Mouse (Mus musculus) neutrophil, adult 59 days (primary cell): ENCODE data around the gene Mrpl20. TPM values are rescaled to one million over a fixed set of nuclear protein-coding genes. Genes with fewer than 3 reads are reported as not detected.

Source experiments
- total RNA-seq, 2 experiments: library from RNA; stranded (reverse); gene quantifications; 1 replicate in 1 of 2; 2 replicates in 1 of 2; pipeline ENCODE4 v1.2.4; 2023

Gene Mrpl20
- total RNA-seq = 10 to 100 TPM; 49.7 to 50.7 TPM

DNA sequence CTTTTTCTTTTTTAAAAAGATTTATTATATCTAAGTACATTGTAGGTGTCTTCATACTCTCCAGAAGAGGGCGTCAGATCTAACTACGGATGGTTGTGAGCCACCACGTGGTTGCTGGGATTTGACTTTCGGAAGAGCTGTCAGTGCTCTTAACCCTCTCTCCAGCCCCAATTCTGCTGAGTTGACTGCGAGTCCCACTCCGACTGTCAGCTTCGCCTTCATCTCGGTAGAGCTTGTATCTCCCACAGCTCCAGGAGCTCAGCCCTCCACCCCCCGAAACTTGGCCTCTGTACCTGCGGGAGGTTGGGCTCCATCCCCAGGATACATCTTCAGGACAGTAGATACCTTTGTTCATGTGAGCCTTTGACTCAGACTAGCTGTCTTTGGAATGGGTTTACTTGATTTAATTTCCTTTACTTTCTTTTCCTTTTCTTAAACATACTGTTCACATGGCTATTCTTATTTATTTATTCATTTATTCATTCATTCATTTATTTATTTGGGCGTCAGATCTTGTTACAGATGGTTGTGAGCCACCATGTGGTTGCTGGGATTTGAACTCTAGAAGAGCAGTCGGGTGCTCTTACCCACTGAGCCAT lies at the start of gene Mrpl20:
Gene Mrpl20 (plus strand): TSS at position 138 of the 599 bp plus-strand sequence.

DNA sequence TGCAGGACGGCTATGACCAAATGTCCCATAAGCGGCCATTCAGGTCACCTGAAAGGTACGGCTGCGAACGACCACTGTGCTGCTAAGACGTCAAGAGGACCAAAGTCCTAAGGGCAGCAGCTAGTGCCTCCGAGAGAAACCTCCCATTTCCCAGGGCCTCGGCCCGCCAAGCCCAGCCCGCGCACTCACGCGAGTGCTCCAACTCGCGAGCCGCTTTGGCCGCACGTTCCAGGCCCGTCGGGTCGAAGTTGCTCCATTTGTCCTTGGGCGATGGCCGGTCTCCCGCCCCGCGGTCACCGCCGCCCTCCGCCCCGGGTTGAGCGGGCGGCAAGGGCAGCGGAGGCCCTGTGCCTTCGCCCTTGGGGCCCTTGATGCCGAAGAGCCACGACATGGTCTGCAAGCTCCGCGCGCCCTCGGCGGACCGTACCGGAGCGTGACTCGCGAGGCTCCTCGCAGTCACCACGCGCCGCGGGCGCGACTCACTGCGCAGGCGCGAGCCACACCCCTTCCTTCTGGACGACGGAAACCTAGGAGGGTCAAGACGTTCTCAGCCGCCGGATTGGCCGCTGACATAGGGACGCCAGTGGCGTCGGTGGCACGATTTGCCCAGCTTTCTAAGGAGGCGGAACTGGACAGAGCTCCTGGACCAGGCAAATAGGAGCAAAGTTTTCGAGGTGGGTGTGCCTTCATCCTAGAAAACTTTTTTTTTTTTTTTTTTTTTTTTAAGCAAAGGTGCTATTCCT lies 41.9 kb upstream of the Mrpl20 start, which contains the start of gene Atad3a:
Gene Atad3a (minus strand): TSS at position 481 of the 743 bp plus-strand sequence.

DNA sequence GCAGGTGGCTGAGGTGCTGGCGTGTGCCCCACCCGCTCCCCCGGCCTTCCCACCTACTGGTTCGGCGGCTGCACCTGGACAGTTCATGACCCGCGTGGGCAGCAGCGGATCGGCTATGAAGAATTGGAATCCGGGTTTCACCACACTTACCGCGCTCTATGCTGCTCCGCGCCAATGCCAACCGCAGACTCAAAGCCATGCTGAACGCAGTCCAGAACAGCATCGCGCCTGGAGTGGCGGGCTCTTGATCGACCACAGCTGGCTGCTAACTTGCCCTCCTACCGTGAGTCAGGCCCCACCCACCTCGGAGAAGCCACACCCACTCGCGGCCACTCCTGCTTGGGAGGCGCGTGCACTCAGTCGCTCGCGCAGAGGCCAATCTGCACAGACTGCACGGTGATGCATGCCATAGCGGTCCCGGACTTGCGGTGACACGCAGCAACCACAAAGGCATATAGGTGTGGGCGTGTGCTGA lies 28.4 kb upstream of the Mrpl20 start, which contains the start of gene Vwa1:
Gene Vwa1 (minus strand): TSS at position 419 of the 475 bp plus-strand sequence.

DNA sequence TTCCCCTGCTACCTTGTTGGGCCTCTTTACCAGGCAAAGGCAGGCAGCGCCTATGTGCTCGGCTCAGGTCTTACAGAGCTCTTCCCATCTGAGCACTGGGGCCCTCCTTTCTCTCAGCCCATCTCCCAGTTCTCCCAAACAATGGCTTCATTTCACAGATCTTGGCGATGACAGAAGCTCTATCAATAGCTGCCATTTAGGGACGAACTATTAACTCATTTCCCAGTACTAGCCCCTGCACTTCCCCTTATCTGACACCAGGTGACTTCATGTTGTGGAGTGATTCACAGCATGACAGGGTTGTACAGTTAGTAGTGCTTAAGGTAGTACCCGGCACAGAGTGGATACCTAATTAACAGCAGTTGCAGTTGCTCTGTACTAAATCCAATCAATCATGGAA lies 16.9 kb upstream of the Mrpl20 start, which contains the start of gene Tmem88b:
Gene Tmem88b (minus strand): TSS at position 56 of the 400 bp plus-strand sequence.

DNA sequence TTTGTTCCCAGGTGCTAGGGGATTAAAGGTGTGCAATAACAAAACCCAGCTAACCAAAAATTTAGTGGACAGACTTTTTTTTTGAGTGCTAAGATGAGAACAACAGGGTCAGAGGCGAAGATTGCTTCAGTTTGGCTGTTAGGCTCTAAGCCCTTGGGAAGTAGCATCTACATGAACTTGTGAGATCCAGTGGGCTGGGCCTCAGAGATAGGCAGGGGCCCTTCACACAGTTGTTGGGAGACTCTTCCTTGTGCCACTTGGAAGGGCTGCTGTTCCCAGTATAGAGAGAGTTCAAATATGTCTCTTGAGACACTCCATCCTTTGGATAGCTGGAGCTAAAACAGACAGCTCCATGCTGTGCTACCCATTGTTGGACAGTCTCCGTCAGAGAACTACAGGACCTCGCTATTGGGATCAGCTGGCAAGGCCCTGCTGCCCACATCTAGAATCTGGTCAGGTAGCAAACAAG lies 12.6 kb upstream of the Mrpl20 start, which contains the start of gene Ankrd65:
Gene Ankrd65 (plus strand): TSS at position 419 of the 469 bp plus-strand sequence.

DNA sequence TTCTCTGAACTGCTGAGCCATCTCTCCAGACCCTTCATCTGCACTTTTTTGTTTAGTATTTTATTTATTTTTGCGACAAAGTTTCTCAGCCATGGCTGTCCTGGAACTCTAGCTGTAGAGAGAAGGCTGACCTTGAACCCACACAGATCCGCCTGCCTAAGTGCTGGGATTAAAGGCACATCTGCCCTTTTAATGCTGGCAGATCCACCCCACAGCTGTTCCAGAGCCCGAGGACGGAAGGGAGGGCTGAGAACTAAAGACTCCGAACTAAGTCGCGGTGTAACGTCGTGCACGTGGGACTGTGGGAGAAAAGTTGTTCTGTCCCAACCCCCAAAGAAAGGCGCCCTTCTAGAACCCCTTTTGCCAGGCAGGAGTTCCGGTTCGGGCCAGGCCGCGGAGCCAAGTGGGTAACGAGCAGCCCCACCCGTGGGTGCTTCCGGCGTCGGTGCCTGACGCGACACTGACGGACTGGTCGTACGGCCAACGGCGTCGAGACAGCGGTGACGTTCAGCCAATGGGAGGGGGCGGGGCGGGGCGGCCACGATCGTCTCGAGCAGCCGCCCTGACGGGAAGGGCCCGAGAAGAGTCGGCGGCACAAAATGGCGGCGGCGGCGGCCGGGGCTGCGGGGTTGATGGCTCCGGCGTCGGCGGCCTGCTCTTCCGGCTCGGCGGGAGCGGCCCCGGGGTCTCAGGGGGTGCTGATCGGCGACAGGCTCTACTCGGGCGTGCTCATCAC lies 9.4 kb downstream of the Mrpl20 start, which contains the start of gene Ccnl2:
Gene Ccnl2 (plus strand): TSS at position 561 of the 736 bp plus-strand sequence.

DNA sequence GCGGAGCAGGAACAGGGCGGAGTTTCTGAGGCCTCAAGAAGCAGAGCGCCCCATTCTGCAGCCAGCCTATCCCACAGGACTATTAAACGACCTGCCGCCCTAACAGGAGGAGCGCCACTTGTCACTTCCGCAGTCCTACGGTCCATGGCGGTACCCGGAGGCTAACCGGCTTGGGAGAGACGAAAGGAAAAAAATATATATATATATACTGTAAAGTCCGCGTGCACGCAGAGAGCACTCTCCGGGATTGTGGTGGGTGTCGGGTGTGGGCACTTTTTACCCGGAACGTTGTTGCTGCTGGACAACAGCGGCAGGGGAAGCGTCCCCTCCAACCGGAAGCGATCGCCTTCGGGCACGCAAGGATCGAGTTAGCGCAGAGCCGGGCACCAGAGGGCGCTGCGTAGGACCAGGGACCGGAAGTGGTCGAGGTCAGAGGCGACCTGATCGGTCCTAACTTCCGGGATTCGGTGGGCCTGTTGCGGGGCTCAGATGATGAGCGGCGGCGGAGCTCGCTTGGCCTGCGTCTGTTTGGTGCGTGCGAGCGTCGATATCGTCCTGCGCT lies 28.6 kb downstream of the Mrpl20 start, which contains the start of gene Aurkaip1:
Gene Aurkaip1 (plus strand): TSS at position 68 of the 562 bp plus-strand sequence.

DNA sequence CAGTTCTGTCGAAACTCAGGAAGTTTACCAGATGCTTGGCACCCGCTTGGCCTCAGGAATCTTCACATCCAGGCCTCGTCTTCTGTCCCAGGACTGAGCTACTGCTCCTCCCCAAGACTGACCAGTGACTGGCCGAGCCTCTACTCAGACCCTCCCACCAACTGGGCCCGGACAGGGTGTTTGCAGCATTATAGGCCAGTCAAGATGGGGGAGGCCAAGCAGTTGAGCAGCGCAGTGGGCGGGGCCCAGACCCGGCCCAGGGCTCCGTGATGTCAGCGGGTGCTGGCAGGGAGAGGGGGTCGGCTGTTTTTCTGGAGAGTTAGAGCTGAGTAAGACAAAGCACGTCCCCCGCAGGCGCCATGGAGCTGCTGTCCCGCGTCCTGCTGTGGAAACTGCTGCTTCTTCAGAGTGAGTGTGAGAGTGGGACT lies 36.8 kb downstream of the Mrpl20 start, which contains the start of gene Mxra8:
Gene Mxra8 (plus strand): TSS at position 198 of the 428 bp plus-strand sequence.

DNA sequence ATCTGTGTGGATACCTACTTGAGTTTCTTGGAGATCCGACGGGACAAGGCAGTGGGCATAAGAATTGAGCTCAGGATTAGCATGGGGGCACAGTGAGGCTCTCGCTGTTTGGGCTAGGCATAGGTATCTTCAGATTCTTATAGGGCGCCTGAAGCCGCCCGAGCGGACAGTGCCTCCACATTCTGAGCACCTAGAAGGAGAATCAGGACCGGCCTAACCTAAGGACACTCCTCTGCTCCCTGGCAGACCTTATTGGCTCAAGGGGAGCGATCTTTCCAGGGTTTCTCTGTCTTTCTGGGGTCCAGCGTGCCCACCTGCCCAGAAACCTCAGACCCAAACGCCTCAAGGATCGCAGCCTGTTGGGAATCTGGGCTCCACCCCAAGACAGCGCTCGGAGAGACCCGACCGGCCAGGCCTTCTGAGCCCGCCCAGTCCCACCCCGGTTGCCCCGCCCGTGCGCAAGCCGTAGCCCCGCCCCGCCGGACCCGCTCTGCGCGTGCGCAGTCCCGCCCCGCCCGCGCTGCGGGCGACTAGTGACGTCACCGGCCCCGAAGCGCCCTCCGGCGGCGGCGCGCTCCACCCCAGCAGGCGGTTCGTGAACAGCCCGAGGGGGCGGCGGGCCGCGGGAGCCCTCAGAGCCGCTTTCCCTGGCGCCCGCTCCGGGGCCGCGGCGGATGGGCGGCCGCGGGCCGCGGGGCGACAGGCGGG lies 44.3 kb downstream of the Mrpl20 start, which contains the start of gene Dvl1:
Gene Dvl1 (plus strand): TSS at position 532 of the 708 bp plus-strand sequence.

Other genes with a start within 250 kb of the Mrpl20 start
- 100 to 1,000 TPM; 370 to 381 TPM for gene Nadk, start 240.5 kb upstream of the Mrpl20 start, total RNA-seq
- gene Slc35e2, start 201.5 kb upstream of the Mrpl20 start, total RNA-seq = 10 to 100 TPM; 15.3 to 15.9 TPM
- 100 to 1,000 TPM; 142 to 143 TPM for gene Cdk11b, start 178.0 kb upstream of the Mrpl20 start, total RNA-seq
- gene Gm10563, start 157.5 kb upstream of the Mrpl20 start, total RNA-seq = not detected
- 1 to 10 TPM in 1 of 2 experiments, under 1 TPM in 1; 0.64 to 1.2 TPM for gene Mmp23, start 149.5 kb upstream of the Mrpl20 start, total RNA-seq
- 10 to 100 TPM; 37.6 to 40.6 TPM for gene Mib2, start 133.7 kb upstream of the Mrpl20 start, total RNA-seq
- gene Fndc10, start 108.5 kb upstream of the Mrpl20 start, total RNA-seq = under 1 TPM; 0.90 to 1.00 TPM
- 10 to 100 TPM; 95.1 to 95.2 TPM for gene Ssu72, start 98.1 kb upstream of the Mrpl20 start, total RNA-seq
- gene Tmem240, start 68.1 kb upstream of the Mrpl20 start, total RNA-seq = under 1 TPM; 0.44 to 0.51 TPM
- gene Atad3a, start 41.8 kb upstream of the Mrpl20 start, total RNA-seq = 10 to 100 TPM; 10.7 to 13.0 TPM
- gene Vwa1, start 28.2 kb upstream of the Mrpl20 start, total RNA-seq = not detected
- not detected for gene Tmem88b, start 17.0 kb upstream of the Mrpl20 start, total RNA-seq
- under 1 TPM in 1 of 2 experiments, not detected in 1; 0.40 TPM for gene Ankrd65, start 12.4 kb upstream of the Mrpl20 start, total RNA-seq
- 100 to 1,000 TPM; 131 to 142 TPM for gene Ccnl2, start 9.6 kb downstream of the Mrpl20 start, total RNA-seq
- gene Aurkaip1, start 28.4 kb downstream of the Mrpl20 start, total RNA-seq = 100 to 1,000 TPM in 1 of 2 experiments, 10 to 100 TPM in 1; 81.0 to 100 TPM
- gene Mxra8, start 36.8 kb downstream of the Mrpl20 start, total RNA-seq = under 1 TPM in 1 of 2 experiments, not detected in 1; 0.78 TPM
- 10 to 100 TPM; 49.5 to 53.3 TPM for gene Dvl1, start 44.5 kb downstream of the Mrpl20 start, total RNA-seq
- gene Tas1r3, start 60.5 kb downstream of the Mrpl20 start, total RNA-seq = 1 to 10 TPM; 2.6 to 2.8 TPM
- 10 to 100 TPM; 22.2 TPM for gene Cptp, start 66.6 kb downstream of the Mrpl20 start, total RNA-seq
- gene Ints11, start 66.7 kb downstream of the Mrpl20 start, total RNA-seq = 10 to 100 TPM; 40.0 to 40.7 TPM
- gene Pusl1, start 88.9 kb downstream of the Mrpl20 start, total RNA-seq = 10 to 100 TPM; 12.2 TPM
- gene Acap3, start 88.9 kb downstream of the Mrpl20 start, total RNA-seq = 10 to 100 TPM; 57.0 to 63.5 TPM
- gene Ube2j2, start 141.0 kb downstream of the Mrpl20 start, total RNA-seq = 10 to 100 TPM; 85.6 to 91.1 TPM
- 10 to 100 TPM; 20.5 to 36.9 TPM for gene C1qtnf12, start 159.4 kb downstream of the Mrpl20 start, total RNA-seq
- gene B3galt6, start 189.8 kb downstream of the Mrpl20 start, total RNA-seq = 1 to 10 TPM; 2.0 to 2.4 TPM
- 100 to 1,000 TPM in 1 of 2 experiments, 10 to 100 TPM in 1; 97.9 to 120 TPM for gene Sdf4, start 190.0 kb downstream of the Mrpl20 start, total RNA-seq
- gene Tnfrsf4, start 211.0 kb downstream of the Mrpl20 start, total RNA-seq = 1 to 10 TPM; 1.9 to 2.0 TPM
- gene Tnfrsf18, start 223.3 kb downstream of the Mrpl20 start, total RNA-seq = 1 to 10 TPM; 3.9 to 6.7 TPM